Mouse (Mus musculus): ENCODE results near the gene Impdh1.

The Impdh1 gene

DNA sequence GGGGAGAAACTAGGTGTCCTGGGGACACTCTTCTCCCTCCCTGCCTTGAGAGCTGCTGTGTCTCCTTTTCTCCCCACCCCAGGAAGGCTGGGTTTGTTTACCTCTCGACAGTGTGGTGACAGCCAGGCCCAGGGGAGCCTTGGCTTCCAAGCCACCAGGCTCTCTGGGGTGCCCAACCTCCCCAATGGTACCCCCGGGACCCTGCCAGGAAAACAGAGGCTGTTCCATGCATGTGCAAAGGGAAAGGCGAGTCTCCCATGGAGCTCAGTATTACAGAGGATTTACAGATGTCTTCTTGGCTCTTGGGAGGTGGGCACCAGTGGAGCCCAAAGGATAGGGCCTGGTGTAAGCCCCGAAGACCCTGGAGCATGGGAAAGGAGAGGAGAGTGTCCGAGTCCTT is 2.7 kb downstream of the Impdh1 start:
- peak in 1 of 2 experiments; percentile 19 for DNase-seq (ENCODE audit: low spot score in 2 of 2)

DNA sequence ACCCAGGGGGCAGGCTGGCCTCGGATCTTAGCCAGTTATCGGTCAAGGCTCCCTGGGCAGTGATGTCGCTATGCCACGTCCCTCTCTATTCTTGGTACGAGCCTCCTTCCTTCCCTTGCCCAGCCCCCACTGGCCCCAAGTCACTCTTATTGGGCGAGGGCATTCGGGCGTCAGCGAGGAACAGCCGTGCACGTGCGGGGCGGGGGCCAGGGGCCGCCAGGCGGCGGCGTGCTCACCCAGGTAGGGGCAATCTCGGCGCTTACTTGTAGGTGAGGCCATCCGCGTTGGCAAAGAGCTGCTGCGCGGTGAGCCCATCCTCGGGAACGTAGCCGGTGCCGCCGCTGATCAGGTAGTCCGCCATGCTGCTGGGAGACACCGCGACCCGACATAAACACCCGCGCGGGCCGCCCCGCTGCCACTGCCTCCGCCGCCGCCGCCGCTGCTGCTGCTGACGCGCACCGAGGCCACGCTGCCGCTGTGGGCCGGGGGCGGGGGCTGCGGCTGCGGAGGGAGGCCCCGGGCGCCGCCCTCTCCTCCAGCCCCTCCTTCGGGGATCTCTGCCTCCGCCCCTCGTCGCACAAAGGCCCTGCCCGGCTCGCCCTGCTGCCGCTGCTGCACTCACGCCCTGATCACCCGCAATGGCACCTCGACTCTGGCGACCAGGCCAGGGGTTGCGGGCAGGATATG is 4.2 kb downstream of the Impdh1 start:
- DNase-seq (ENCODE audit: low spot score in 2 of 2): peak; percentile 84 to 85

DNA sequence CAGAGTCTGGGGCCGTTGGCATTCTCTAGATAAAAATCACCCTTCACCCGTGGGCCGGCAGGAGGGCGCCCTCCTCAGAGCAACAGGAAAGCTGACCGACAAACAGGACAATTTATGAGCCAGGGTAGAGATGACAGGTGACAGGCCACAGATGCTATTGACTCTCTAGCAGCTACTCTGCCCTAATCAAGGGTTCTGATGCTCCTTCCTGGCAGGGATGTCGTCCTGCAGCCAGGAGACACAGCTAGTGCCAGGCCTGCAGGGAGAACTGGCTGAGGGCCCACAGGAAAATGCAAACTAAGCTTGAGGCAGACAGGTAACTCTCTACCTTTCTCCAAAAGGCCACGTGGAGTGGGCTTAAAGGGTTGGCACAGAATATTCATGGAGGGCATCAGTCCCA is 5.0 kb downstream of the Impdh1 start:
- no peak for DNase-seq (ENCODE audit: low spot score in 2 of 2)

DNA sequence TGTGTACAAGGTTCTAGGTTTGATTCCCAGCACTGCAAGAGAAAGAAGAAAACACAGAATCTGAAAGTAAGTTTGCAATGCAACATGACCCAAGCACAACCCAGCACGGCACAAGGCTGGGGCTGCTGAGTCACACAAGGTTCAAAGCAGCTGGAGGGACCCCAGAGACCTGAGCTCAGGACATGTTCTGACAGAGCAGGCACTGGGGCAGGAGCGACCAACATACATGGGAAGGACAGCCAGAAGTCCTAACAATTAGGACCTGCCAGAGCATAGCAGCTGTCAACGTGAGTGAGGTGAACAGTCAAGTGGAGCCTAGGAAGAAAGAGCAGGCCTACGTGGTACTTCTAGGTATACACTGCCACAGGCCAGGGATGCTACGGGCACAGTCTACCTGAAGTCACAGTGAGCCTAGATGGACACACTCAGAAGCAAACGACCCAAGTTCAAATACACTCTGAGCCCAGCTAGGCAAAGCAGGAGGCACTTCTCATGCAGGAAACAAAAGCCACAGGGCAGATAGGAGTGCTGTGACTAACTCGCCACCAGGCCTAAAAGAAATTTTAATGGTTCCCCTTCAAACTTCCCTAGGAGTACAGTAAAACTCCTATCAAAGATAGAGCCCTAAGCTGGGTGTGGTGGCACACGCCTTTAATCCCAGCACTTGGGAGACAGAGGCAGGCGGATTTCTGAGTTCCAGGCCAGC is 5.8 kb downstream of the Impdh1 start:
- peak in 1 of 2 experiments; percentile 26 for DNase-seq (ENCODE audit: low spot score in 2 of 2)

DNA sequence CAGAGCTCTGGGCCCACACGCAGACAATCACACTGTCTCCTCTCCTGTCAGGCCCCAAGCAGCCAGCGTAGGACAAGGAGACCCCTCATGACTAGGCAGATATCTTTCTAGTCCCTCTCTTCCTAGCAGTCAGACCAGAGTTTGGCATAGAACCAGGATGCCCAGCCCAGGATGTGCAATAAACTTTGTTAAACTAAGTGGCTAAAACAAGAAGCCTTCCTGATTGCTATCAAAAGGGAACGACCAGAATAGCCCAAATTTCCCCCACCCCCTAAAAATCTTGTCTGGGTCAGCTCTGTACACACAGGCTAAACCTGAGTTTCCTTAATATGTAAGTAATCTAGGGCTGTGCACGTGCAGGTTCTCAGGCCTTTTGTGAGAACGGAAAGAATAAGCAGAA is 8.0 kb downstream of the Impdh1 start:
- DNase-seq (ENCODE audit: low spot score in 2 of 2): peak in 1 of 2 experiments; percentile 19

DNA sequence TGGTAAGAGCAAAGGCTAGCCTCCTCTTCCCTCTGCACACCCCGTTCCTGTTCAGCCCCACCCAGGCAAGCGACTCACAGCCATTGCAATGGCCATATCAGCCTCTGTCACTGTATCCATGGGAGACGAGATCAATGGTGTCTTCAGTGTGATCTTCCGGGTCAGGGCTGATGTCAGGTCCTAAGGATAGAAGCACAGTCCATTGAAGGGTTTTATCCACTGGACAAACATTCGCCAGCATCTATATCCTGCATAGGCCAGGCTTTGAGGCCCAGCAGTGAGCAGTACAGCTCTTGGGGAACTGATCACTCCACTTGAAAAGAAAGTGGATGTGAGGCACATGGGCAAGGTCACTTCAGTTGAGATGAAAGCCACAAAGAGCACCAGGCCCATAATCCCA is 9.1 kb downstream of the Impdh1 start:
- no peak for DNase-seq (ENCODE audit: low spot score in 2 of 2)

DNA sequence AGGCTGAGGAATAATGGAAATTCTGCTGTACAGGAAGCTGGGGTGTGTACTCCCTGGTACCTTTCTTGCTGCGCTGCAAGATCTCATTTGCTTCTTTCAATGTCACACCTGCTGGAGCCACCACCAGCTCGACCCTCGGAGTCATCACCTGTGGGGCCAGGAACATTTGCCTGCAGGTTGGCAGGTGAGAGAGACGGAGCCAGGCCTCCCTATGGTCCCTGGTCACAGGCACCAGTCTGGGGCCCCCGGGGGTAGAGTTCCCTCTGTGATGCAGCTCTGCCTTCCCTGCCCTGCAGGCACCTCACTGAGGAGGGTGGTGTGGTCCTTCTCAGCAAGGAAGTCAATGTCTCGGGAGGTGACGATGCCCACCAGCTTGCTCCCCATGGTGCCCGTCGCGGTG is 10.2 kb downstream of the Impdh1 start:
- DNase-seq (ENCODE audit: low spot score in 2 of 2): no peak

DNA sequence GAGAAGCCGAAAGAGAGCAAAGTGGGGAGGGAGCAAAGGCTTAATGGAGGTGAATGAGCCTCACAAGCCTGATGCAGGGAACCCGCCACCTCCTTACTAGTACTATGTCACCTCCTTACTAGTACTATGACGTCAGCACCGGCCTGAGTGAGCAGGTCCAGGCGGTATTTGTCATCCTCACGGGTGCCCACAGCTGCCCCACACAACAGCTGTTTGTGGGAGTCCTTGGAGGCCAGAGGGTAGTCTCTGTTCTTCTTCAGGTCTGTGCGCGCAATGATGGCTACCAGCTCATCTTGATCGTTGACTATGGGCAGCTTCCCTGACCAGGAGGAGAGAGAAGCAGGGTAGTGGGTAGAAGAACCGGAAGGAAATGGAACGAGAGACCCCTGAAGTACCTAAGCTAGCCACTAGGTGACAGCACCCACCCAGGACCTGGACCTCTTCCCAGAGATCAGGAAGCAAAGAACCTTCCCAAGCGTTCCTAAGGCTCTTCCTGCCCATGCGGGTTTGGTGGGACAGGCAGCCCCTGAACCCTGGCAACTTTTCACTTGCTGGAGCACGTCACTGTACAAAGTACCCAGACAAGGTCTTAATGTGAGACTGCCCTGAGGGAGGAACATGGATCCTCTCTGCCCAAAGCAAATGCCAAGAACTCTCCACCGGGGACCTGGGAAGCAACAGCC is 11.1 kb downstream of the Impdh1 start:
- DNase-seq (ENCODE audit: low spot score in 2 of 2): peak in 1 of 2 experiments; percentile 74

DNA sequence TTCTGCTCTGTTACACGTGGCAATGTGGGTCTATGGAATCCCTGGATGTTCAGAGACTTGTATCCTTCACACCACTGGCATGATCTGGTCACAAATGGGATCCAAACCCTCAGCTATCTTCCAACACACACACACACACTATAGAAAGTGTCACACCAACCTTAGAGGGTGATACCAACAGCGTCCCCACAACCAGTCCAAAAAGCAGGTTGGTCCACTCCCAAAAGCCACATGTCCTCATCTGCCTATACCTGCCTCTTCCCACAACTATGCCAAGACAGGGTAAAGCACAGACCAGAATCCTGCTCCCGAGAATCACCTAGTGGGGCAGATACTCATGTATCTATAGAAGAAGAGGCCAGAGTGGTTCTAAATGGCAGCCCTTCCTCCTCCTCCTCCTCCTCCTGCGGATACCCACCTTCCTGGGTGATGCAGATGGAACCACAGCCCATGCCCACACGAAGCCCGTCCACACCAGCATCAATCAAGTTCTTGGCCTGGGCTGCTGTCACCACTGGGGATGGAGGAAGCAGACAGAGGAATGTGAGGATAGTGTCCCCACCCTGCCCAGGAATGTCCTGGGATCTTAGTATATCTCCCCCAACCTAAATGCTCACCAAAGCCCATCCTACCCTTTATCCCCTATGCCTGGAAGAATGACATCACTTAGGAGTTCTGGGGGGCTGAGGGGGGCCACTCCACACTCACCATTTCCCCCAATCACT is 12.1 kb downstream of the Impdh1 start:
- no peak for DNase-seq (ENCODE audit: low spot score in 2 of 2)

DNA sequence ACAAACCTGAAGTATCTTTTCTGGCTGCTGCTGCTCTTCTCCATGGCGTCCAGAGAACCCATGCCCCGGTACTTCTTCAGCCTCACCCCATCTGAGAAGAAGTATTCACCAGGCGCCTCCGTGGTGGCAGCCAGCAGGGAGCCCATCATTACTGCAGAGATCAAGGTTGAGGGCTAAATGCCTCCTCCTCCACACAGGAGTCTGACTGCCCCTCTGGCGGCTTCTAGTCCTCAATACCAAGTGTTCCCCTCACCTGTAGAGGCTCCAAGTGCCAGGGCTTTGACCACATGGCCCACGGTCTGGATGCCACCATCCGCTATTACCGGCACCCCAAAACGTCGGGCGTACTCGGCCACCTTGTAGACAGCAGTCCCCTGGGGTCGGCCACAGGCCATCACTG is 13.1 kb downstream of the Impdh1 start:
- no peak for DNase-seq (ENCODE audit: low spot score in 2 of 2)

DNA sequence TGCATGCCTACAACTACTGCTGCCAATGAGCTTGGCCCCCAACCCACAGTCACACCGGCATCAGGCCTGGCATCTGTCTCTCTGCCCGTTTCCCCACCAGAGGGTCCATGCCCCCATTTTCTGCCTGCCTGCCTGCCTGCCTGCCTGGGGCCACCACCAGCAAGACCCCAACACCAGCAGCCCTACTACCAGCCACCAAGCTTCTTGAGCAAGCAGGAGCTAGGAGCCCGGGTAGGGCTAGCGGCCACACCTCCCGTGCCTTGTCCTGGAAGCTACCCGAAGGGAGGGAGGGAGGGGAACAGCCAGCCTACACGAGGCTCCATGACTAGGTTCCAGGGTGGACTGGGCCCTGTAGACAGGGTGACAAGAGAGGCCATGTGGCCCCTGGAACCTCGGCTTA is 14.2 kb downstream of the Impdh1 start:
- DNase-seq (ENCODE audit: low spot score in 2 of 2): peak in 1 of 2 experiments; percentile 23

DNA sequence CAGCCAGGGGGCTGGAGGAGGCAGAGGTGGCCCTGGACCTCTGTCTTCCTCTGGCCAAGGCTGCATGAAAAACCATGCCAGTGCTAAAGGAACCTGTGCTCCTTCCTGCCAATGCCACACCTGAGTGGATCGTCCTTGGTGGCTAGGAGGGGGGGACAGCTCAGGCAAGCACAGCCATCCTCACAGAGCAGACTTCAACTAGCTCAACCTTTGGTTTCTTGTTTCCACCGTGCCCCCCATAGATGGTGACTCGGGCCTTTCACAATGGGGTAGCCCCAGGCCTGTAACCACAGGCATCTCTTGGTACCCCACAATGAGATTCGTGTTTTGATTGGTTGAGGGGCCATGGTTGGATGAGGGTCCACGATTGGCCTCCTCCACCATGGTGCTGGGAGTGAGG is 14.8 kb downstream of the Impdh1 start:
- no peak for DNase-seq (ENCODE audit: low spot score in 2 of 2)

DNA sequence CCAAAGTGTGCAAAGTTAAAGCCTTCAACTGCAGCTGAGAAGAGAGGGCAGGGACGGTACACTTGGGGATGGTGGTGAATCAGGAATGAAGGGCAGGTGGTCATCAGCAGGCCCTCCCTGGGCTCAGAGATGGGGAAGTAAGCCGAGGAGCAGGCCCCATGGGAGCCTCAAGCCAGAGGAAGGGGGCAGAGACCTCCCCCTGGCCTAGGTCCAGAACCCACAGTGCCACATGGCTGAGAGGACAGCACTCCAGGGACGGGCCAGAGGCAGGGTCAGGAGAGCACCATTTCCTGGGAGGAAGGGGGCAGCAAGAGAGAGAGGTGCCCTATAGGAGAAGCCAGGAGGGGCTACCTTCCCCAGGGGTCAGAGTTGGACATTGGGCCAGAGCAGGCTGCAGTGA is 15.7 kb downstream of the Impdh1 start:
- DNase-seq (ENCODE audit: low spot score in 2 of 2): peak; percentile 47 to 53

DNA sequence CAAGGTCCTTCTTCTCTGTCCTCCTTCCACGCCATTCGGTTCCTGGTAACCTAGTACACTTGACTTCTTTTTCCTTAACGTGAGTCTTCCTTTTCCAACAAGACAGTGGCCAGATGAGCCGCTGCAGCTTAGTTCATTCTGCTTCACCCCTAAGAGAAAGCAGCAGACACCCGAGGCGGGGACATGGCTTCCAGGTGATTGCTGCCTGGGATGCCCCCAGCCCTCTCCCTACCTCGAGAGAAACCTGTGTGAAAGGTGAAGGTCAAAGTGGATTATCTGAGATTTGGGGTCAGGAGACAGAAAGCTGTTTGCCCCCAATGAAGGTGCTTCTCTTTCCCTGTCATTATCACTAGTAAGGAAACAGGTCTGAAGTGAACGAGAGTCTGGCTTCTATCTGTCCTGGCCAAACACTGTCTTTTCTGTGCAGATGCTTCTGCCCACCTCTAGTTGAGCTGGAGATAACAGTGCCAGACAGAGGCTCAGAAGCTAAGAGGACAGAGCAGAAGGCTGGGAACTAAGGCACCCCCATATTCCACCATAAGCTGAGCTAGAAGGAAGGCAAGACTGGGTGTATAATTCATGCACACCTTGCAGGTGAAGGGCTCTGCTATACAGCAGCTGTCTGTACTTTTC is 16.8 kb downstream of the Impdh1 start:
- DNase-seq (ENCODE audit: low spot score in 2 of 2): no peak

DNA sequence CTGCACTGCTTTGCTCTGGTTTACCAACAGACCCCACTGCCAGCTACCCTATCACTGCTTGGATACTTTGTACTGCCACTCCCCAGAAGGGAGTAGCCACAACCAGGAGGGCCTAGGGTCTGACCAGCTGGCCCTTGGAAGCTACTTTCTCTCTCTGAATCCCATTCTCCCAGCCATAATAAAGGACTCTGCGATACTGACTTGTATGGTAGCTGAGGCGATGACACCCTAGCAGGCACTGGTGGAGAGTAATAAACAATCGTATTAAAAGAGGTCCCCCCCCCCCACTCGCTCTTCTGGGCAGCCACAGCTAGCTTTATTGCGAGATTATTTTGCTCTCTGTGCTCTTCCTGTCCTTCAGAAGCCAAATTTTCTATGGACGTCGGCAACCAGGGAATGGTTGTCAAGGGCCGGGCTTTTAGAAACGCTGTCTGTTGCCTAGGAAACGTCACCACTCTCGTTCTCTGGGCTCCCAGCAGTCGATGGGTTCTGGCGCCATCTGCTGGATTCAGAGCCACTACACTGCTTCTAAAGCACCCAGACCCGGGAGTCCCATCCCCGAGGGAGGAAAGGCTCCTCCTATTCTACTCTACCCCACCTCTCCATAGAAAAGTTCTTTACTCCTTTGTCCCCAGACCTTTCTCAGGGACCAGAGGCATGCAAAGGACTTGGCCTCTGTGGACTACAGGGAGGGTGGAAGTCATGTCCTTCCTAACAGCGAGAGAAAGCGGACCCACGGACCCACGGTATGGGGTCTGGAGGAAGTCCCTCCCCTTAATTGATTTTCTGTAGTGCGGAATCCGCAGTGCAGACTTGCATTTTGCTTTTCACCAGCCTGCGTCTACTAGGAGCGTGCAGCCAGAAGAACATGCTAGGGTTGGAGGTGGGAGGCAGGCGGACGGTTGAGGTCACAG is 17.6 kb downstream of the Impdh1 start:
- DNase-seq (ENCODE audit: low spot score in 2 of 2): peak; percentile 96 to 97

DNA sequence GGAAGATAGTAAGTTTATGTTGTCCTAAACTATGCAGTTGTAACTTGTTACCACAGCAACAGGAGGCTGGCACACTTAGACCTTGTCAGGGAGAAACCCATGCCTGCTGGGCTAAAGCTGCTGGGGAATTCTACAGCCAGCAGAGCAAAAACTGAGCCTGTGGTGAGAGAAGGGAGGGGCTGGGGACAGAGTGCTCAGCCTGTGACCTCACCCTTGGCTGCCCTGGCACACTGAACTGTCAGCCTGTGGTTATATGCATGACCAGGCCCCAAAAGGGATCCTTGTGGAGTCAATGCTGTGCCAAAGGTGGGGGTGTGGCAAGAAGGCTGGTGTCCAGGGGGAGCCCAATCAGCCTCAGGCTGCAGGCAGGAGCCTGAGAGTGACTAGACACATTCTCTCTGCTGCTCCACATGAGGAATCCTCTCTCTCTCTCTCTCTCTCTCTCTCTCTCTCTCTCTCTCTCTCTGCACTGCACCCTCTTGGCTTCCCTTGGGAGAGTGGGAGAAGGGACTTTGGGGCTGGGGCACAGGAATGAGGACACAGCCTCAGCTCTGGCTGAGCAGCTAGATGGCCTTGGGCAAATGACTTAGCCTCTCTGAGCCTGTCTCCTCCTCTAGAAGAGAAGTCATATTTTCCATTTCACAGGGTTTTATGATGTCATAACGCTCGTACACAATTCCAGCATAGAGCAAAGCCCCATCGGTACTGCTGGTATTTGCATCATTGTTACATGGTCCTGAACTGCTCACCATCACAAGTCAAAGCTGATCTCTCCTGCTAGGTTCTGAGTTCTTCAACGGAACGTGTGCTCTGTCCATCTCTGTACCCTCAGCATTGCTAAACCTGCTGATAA is 20.1 kb downstream of the Impdh1 start:
- peak; percentile 22 to 27 for DNase-seq (ENCODE audit: low spot score in 2 of 2)

DNA sequence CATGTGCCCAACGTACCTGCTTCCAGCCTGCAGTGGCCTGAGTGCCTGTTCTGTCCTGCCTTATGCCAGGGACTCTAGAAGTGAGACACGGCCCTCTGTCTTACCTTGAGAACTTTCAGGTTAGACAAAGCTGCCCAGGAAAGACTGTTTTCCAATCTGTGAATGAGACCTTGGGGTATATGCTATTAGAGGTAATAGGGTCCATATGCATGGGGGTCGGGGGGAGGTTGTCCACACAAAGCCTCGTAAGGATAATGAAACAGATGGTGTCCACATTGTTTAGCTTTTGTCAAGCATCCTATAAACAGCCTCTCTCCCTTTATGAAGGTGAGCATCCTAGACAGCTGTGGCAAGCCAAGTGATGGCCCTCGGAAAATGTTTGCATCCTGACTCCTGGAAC is 21.0 kb downstream of the Impdh1 start:
- peak; percentile 9 for DNase-seq (ENCODE audit: low spot score in 2 of 2)

DNA sequence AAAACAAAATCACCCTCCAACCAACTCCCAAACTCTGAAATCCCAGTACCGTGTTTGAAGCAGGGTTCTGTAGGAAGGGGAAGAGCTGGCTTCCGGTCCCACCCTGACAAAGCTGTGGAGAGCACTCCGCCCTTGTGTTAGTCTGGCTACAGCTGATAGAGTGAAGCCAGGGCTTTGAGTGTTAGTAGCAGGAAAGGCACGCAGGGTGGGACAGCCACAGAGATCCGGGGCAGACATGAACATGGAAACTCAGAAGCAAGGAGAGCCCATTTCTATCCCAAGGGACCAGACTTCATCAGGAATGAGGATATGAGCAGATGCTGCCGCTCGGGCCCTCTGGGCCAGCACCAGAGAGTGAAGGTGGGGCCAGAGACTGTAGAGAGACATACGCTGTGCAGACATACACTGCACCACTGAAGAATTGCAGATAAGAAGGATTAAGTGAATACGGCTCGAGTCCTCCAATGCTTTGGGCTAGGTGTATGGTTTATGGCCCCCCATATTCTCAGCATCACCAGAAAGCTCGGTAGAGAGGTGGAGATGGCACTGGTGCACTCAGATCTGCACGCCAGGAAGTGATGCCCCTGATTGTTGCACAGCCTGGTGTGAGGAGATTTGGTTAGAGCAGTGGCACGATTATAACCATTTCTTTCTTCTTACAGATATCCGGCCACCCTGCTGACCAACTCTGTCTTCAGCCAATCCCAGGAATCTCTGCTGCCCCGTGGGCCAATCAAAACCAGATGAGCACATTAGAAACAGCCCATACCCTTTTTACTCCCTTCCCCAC is 22.0 kb downstream of the Impdh1 start:
- DNase-seq (ENCODE audit: low spot score in 2 of 2): peak; percentile 13 to 17

DNA sequence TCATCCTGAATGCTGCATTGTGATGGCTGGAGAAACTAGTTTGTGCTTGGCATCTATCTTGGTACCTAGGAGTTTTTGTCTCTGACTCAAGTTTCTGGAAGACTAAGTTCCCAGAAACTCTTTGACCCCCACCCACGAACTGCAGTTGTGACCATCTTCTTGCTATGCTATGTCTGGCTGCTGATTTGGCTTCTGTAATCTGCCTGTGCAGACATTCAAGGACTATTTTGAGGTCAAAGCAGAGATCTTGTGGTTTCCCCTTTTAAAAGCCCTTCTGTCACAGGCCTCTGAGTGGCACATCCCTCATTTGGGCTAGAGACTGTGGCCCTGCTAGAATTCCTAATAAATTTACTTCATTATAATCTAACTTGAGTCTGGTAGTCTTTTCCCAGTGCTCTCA is 28.2 kb downstream of the Impdh1 start:
- DNase-seq (ENCODE audit: low spot score in 2 of 2): no peak

Measured in right cerebral cortex, postnatal 10 days (tissue).